In genomic region chr1:158355177-158356050, GRCm38 (mm10) we compare ENCODE assay signal across 8 mouse cellular contexts. TPM values are rescaled to one million over a fixed set of nuclear protein-coding genes. Genes with fewer than 3 reads are reported as not detected.
DNase-seq lines count a peak whose midpoint lies in the region; ATAC-seq and TF ChIP-seq lines count a peak whose summit lies in the region.

No protein-coding gene starts in this region.

- no peak for TF ChIP-seq POLR2A in liver, adult 2 months (IDR thresholded peaks at IDR 0.05; ENCODE audit: extremely low read depth, insufficient read depth, low read length)

- H3K4me3 ChIP-seq in liver, adult 2 months (ENCODE audit: insufficient read depth, low read depth, low read length) = peak overlapping the region; percentile 53; the same call in 1 of the 2 replicates
- H3K4me3 ChIP-seq in forebrain, embryonic 14.5 days (ENCODE audit: low read depth, low read length) = peak overlapping the region; percentile 72
- H3K4me3 ChIP-seq in intestine, postnatal 0 days (ENCODE audit: low read depth, low read length) = peak overlapping the region; percentile 36
- peak overlapping the region; percentile 56 for H3K4me3 ChIP-seq in limb, embryonic 12.5 days (replicated peaks)
- H3K4me3 ChIP-seq in neural tube, embryonic 12.5 days = peak overlapping the region; percentile 64

- no peaks in the 10 kb centered on the region for H3K79me2 ChIP-seq in liver, adult 2 months (ENCODE audit: control insufficient read depth, insufficient read depth, low read length)

- peak overlapping the region; percentile 94 for H3K4me2 ChIP-seq in forebrain, embryonic 14.5 days (ENCODE audit: low read length)
- peak overlapping the region; percentile 61 for H3K4me2 ChIP-seq in intestine, postnatal 0 days (replicated peaks; ENCODE audit: low read depth)
- peak overlapping the region; percentile 69 for H3K4me2 ChIP-seq in limb, embryonic 12.5 days
- H3K4me2 ChIP-seq in neural tube, embryonic 12.5 days (replicated peaks) = peak overlapping the region; percentile 87

- 8% methylated on average over 28 of the region's 28 CpGs for WGBS in liver, adult 2 months
- 8% methylated on average over 28 of the region's 28 CpGs for WGBS in forebrain, embryonic 14.5 days
- WGBS in intestine, postnatal 0 days = 11% methylated on average over 28 of the region's 28 CpGs
- 12% methylated on average over 28 of the region's 28 CpGs for WGBS in limb, embryonic 12.5 days
- WGBS in neural tube, embryonic 12.5 days = 10% methylated on average over 28 of the region's 28 CpGs

- peaks cover 9% of the 10 kb centered on the region for H3K4me1 ChIP-seq in liver, adult 2 months (ENCODE audit: control insufficient read depth, insufficient read depth, low read length)
- peaks cover 3% of the 10 kb centered on the region; the same call in 1 of the 2 replicates for H3K4me1 ChIP-seq in forebrain, embryonic 14.5 days (ENCODE audit: control insufficient read depth, insufficient read depth, low read length)
- no peaks in the 10 kb centered on the region; the same call in 1 of the 2 replicates for H3K4me1 ChIP-seq in intestine, postnatal 0 days (replicated peaks; ENCODE audit: control insufficient read depth, insufficient read depth, low read length)
- H3K4me1 ChIP-seq in limb, embryonic 12.5 days (replicated peaks) = peaks cover 6% of the 10 kb centered on the region; the same call in 1 of the 2 replicates
- H3K4me1 ChIP-seq in neural tube, embryonic 12.5 days = no peaks in the 10 kb centered on the region

- no peak overlapping the region for H3K9ac ChIP-seq in liver, adult 2 months (ENCODE audit: low read depth, low read length)
- peak overlapping the region; percentile 77 for H3K9ac ChIP-seq in forebrain, embryonic 14.5 days (ENCODE audit: low read length)
- H3K9ac ChIP-seq in intestine, postnatal 0 days (ENCODE audit: low read depth, low read length) = no peak overlapping the region
- H3K9ac ChIP-seq in limb, embryonic 12.5 days (replicated peaks) = no peak overlapping the region
- H3K9ac ChIP-seq in neural tube, embryonic 12.5 days = peak overlapping the region; percentile 64

- TF ChIP-seq CTCF in liver, adult 2 months (IDR thresholded peaks at IDR 0.05; ENCODE audit: low read depth, low read length) = no peak
- TF ChIP-seq CTCF in intestine, postnatal 0 days (IDR thresholded peaks at IDR 0.05; ENCODE audit: low read depth) = no peak

- no peak overlapping the region for H3K27ac ChIP-seq in liver, adult 2 months (replicated peaks; ENCODE audit: insufficient read depth, low read depth, low read length)
- peak overlapping the region; percentile 71; the same call in 1 of the 2 replicates for H3K27ac ChIP-seq in forebrain, embryonic 14.5 days (ENCODE audit: low read depth, low read length)
- no peak overlapping the region for H3K27ac ChIP-seq in intestine, postnatal 0 days (ENCODE audit: low read depth, low read length)
- H3K27ac ChIP-seq in limb, embryonic 12.5 days = no peak overlapping the region
- H3K27ac ChIP-seq in neural tube, embryonic 12.5 days = no peak overlapping the region

- no peaks in the 10 kb centered on the region for H3K9me3 ChIP-seq in forebrain, embryonic 14.5 days (replicated peaks; ENCODE audit: control insufficient read depth, low read length)
- no peaks in the 10 kb centered on the region for H3K9me3 ChIP-seq in intestine, postnatal 0 days (ENCODE audit: control insufficient read depth)
- H3K9me3 ChIP-seq in limb, embryonic 12.5 days = no peaks in the 10 kb centered on the region
- H3K9me3 ChIP-seq in neural tube, embryonic 12.5 days = no peaks in the 10 kb centered on the region

- ATAC-seq in forebrain, embryonic 14.5 days = peak; percentile 60
- ATAC-seq in intestine, postnatal 0 days = no peak
- no peak for ATAC-seq in limb, embryonic 12.5 days (ENCODE audit: insufficient number of reproducible peaks, insufficient read depth, low FRiP score, low TSS enrichment, low read depth)
- peak; percentile 58 for ATAC-seq in neural tube, embryonic 12.5 days (ENCODE audit: low FRiP score, low read depth)
- no peak for ATAC-seq in megakaryocyte progenitor cell, adult 5-6 weeks (replicated peaks; ENCODE audit: poor library complexity)

- H3K27me3 ChIP-seq in liver, adult 2 months (ENCODE audit: control insufficient read depth, insufficient read depth, low read length) = peaks cover 5% of the 10 kb centered on the region
- H3K27me3 ChIP-seq in forebrain, embryonic 14.5 days (replicated peaks; ENCODE audit: control insufficient read depth, insufficient read depth, low read length) = no peaks in the 10 kb centered on the region
- peaks cover 21% of the 10 kb centered on the region for H3K27me3 ChIP-seq in intestine, postnatal 0 days (replicated peaks; ENCODE audit: control insufficient read depth, insufficient read depth, low read length)
- peaks cover 57% of the 10 kb centered on the region for H3K27me3 ChIP-seq in limb, embryonic 12.5 days
- H3K27me3 ChIP-seq in neural tube, embryonic 12.5 days (replicated peaks) = peaks cover 13% of the 10 kb centered on the region; the same call in 1 of the 2 replicates

- no peaks in the 10 kb centered on the region for H3K36me3 ChIP-seq in liver, adult 2 months (ENCODE audit: control insufficient read depth, insufficient read depth, low read length)
- no peaks in the 10 kb centered on the region for H3K36me3 ChIP-seq in forebrain, embryonic 14.5 days (ENCODE audit: control insufficient read depth, insufficient read depth, low read length)
- H3K36me3 ChIP-seq in intestine, postnatal 0 days (ENCODE audit: control insufficient read depth, insufficient read depth) = no peaks in the 10 kb centered on the region
- H3K36me3 ChIP-seq in limb, embryonic 12.5 days = no peaks in the 10 kb centered on the region
- H3K36me3 ChIP-seq in neural tube, embryonic 12.5 days = no peaks in the 10 kb centered on the region

- DNase-seq in liver, adult 2 months (ENCODE audit: extremely low read depth, low read depth, low spot score) = peak; percentile 77
- no peak for DNase-seq in liver
- peak; percentile 50 for DNase-seq in forebrain, embryonic 14.5 days (ENCODE audit: low spot score)
- DNase-seq in thymus, postnatal 25 days = no peak

RNA-seq across cellular contexts. Expression of gene Brinp2, which starts 0.7 kb away (rescaled TPM):
- not detected in 2 replicates for total RNA-seq in liver, adult 2 months (2014; rRNA removed)
- polyA plus RNA-seq in liver, adult 2 months (2012; rRNA removed) = not detected in 2 replicates
- 23.6 and 36.7 TPM in 2 replicates for polyA plus RNA-seq in forebrain, embryonic 14.5 days (2014; fragmentation: Nextera tagmentation; extraction: Ambion mirVana)
- 0.26 and 0.34 TPM in 2 replicates for polyA plus RNA-seq in intestine, postnatal 0 days (2015; fragmentation: Nextera tagmentation; extraction: Ambion mirVana)
- polyA plus RNA-seq in limb, embryonic 12.5 days (2016; fragmentation: Nextera tagmentation; extraction: Ambion mirVana) = 0.09 and 0.12 TPM in 2 replicates
- polyA plus RNA-seq in neural tube, embryonic 12.5 days (2016; fragmentation: Nextera tagmentation; extraction: Ambion mirVana) = 6.1 and 7.1 TPM in 2 replicates
- not detected in 2 replicates for total RNA-seq in megakaryocyte progenitor cell, adult 5-6 weeks (2015)
- total RNA-seq in megakaryocyte progenitor cell, adult 5-6 weeks (2017) = not detected in 2 replicates

RNA-seq across cellular contexts. Expression of gene Astn1, which starts 6.7 kb away (rescaled TPM):
- 0.34 and 0.55 TPM in 2 replicates for total RNA-seq in liver, adult 2 months (2014; rRNA removed)
- polyA plus RNA-seq in liver, adult 2 months (2012; rRNA removed) = 0.01 and 0.02 TPM in 2 replicates
- 38.4 and 40.1 TPM in 2 replicates for polyA plus RNA-seq in forebrain, embryonic 14.5 days (2014; fragmentation: Nextera tagmentation; extraction: Ambion mirVana)
- 0.48 and 0.55 TPM in 2 replicates for polyA plus RNA-seq in intestine, postnatal 0 days (2015; fragmentation: Nextera tagmentation; extraction: Ambion mirVana)
- polyA plus RNA-seq in limb, embryonic 12.5 days (2016; fragmentation: Nextera tagmentation; extraction: Ambion mirVana) = 4.2 and 4.4 TPM in 2 replicates
- 16.4 and 19.5 TPM in 2 replicates for polyA plus RNA-seq in neural tube, embryonic 12.5 days (2016; fragmentation: Nextera tagmentation; extraction: Ambion mirVana)
- total RNA-seq in megakaryocyte progenitor cell, adult 5-6 weeks (2015) = not detected in 2 replicates
- total RNA-seq in megakaryocyte progenitor cell, adult 5-6 weeks (2017) = not detected in 2 replicates

Comparison
In these comparisons a context has a peak if more than half of its experiments do, and no peak if none do; other contexts are left out.
1. DNase-seq: peak in liver, adult 2 months (single experiment) and forebrain, embryonic 14.5 days (single experiment); none in liver (single experiment) and thymus, postnatal 25 days (single experiment).
2. H3K9ac ChIP-seq: peak in forebrain, embryonic 14.5 days (single experiment) and neural tube, embryonic 12.5 days (single experiment); none in liver, adult 2 months (single experiment), intestine, postnatal 0 days (single experiment) and limb, embryonic 12.5 days (single experiment).
3. ATAC-seq: peak in forebrain, embryonic 14.5 days (single experiment) and neural tube, embryonic 12.5 days (single experiment); none in intestine, postnatal 0 days (single experiment), limb, embryonic 12.5 days (single experiment) and megakaryocyte progenitor cell, adult 5-6 weeks (single experiment).
4. Peak in every context shown above with its lines, with median percentiles within 50 percentile points of each other: H3K4me3 ChIP-seq and H3K4me2 ChIP-seq.